11 mouse cellular contexts compared by ENCODE assay signal in genomic region chr7:112840351-112840750, GRCm38 (mm10).
DNase-seq lines count a peak whose midpoint lies in the region; ATAC-seq and TF ChIP-seq lines count a peak whose summit lies in the region.
"Had no signal": no experiment of that assay in that cellular context is flagged by ENCODE, and none has a peak within 500 bp of the region (broad histone marks: within the 10 kb centered on the region; RNA-seq: fewer than 3 reads in every experiment).

No protein-coding gene starts in this region.

- H3K27me3 ChIP-seq in hindbrain, embryonic 10.5 days (ENCODE audit: insufficient read depth, poor library complexity, severe bottlenecking), result no peaks in the 10 kb centered on the region
- no peaks in the 10 kb centered on the region for H3K27me3 ChIP-seq in neural tube, embryonic 13.5 days

- H3K4me1 ChIP-seq in hindbrain, embryonic 10.5 days (replicated peaks), result peaks cover 43% of the 10 kb centered on the region
- H3K4me1 ChIP-seq in neural tube, embryonic 13.5 days (replicated peaks), result peaks cover 49% of the 10 kb centered on the region

- peaks cover 6% of the 10 kb centered on the region for H3K9me3 ChIP-seq in hindbrain, embryonic 10.5 days
- no peaks in the 10 kb centered on the region for H3K9me3 ChIP-seq in neural tube, embryonic 13.5 days

- 18% methylated on average over 7 of the region's 7 CpGs for WGBS in hindbrain, embryonic 10.5 days
- WGBS in neural tube, embryonic 13.5 days, result 19% methylated on average over 7 of the region's 7 CpGs

- DNase-seq in layer of hippocampus, adult 2 months (ENCODE audit: low spot score in 2 of 2), result no peak
- no peak for DNase-seq in layer of hippocampus, adult 8-10 months (ENCODE audit: low spot score in 2 of 2)
- DNase-seq in hindbrain, embryonic 10.5 days (ENCODE audit: low spot score), result no peak
- DNase-seq in kidney, postnatal 10 days, result peak; percentile 66
- no peak for DNase-seq in MN1 (ENCODE audit: low spot score)
- DNase-seq in natural killer cell, adult 2 months (ENCODE audit: low spot score in 2 of 2), result no peak
- DNase-seq in ovary, adult 18-20 months (ENCODE audit: low spot score), result no peak
- DNase-seq: liver, postnatal 0 days had no signal

- ATAC-seq in neural tube, embryonic 13.5 days (ENCODE audit: low read depth), result peak; percentile 57; the same call in 1 of the 2 replicates
- ATAC-seq: inflammation-experienced regulatory T-cells, adult 6 months; liver, postnatal 0 days had no signal

- H3K36me3 ChIP-seq in hindbrain, embryonic 10.5 days, result peaks cover 27% of the 10 kb centered on the region
- H3K36me3 ChIP-seq in neural tube, embryonic 13.5 days, result no peaks in the 10 kb centered on the region

- H3K4me2 ChIP-seq in neural tube, embryonic 13.5 days, result no peak overlapping the region
- H3K4me2 ChIP-seq: heart, embryonic 11.5 days had no signal

- 0 out of 2 replicates have a peak overlapping the region, but pooled peaks have one; percentile 17 for H3K9ac ChIP-seq in neural tube, embryonic 13.5 days
- H3K9ac ChIP-seq: liver, postnatal 0 days had no signal

- H3K27ac ChIP-seq in layer of hippocampus, adult 2 months, result peak overlapping the region; percentile 89
- H3K27ac ChIP-seq in hindbrain, embryonic 10.5 days, result peak overlapping the region; percentile 19
- H3K27ac ChIP-seq in neural tube, embryonic 13.5 days (replicated peaks), result peak overlapping the region; percentile 81

- no peak overlapping the region for H3K4me3 ChIP-seq in layer of hippocampus, adult 2 months
- H3K4me3 ChIP-seq in hindbrain, embryonic 10.5 days, result no peak overlapping the region
- no peak overlapping the region for H3K4me3 ChIP-seq in neural tube, embryonic 13.5 days

- TF ChIP-seq CTCF in layer of hippocampus, adult 2 months (conservative IDR thresholded peaks at IDR 0.05), result no peak

Comparison
In these comparisons a context has a peak if more than half of its experiments do, and no peak if none do; other contexts are left out.
1. H3K27ac ChIP-seq: peak in every context shown above with its lines; median percentile 89 in layer of hippocampus, adult 2 months; 81 in neural tube, embryonic 13.5 days; 19 in hindbrain, embryonic 10.5 days.